Mouse (Mus musculus) forebrain, embryonic 14.5 days (tissue): ENCODE results near the gene Cd44. TPM values are rescaled to one million over a fixed set of nuclear protein-coding genes. Genes with fewer than 3 reads are reported as not detected.

Experiments used
- ATAC-seq: fragments of 200-750 bp; cut with Nextera tagmentation; 2 replicates; pipeline ENCODE4 v1.8.0; 2017; ENCODE audit warnings: mild to moderate bottlenecking, moderate library complexity
- DNase-seq: peaks from one replicate; pipeline ENCODE4 v3.0.0-alpha.2; 2015; ENCODE audit warnings: low spot score
- H3K27ac ChIP-seq: fragments of 300-500 bp; sonication (generic); 2 replicates; pipeline ENCODE4 v1.5.1; 2014; ENCODE audit warnings: low read depth, mild to moderate bottlenecking, control low read depth, low read length, moderate library complexity
- H3K27me3 ChIP-seq: fragments of 300-500 bp; sonication (generic); replicated peaks from 2 replicates; pipeline ENCODE4 v1.6.1; 2014; ENCODE audit warnings: low read length, control low read depth, mixed read lengths; ENCODE audit not compliant: control insufficient read depth, insufficient read depth
- H3K36me3 ChIP-seq: fragments of 300-500 bp; sonication (generic); 2 replicates; pipeline ENCODE4 v1.6.1; 2014; ENCODE audit warnings: low read length, control low read depth; ENCODE audit not compliant: control insufficient read depth, insufficient read depth
- H3K4me1 ChIP-seq: fragments of 300-500 bp; sonication (generic); 2 replicates; pipeline ENCODE4 v1.6.1; 2014; ENCODE audit warnings: antibody characterized with exemption, low read length, control low read depth; ENCODE audit not compliant: control insufficient read depth, insufficient read depth
- H3K4me2 ChIP-seq: fragments of 300-500 bp; sonication (generic); 2 replicates; pipeline ENCODE4 v1.6.1; 2014; ENCODE audit warnings: mild to moderate bottlenecking, control low read depth, low read length
- H3K4me3 ChIP-seq: fragments of 300-500 bp; sonication (generic); 2 replicates; pipeline ENCODE4 v1.5.1; 2014; ENCODE audit warnings: low read depth, low read length, control low read depth
- H3K9ac ChIP-seq: fragments of 300-500 bp; sonication (generic); 2 replicates; pipeline ENCODE4 v1.6.1; 2014; ENCODE audit warnings: mild to moderate bottlenecking, low read length, control low read depth, moderate library complexity
- H3K9me3 ChIP-seq: fragments of 300-500 bp; sonication (generic); replicated peaks from 2 replicates; pipeline ENCODE4 v1.6.1; 2016; ENCODE audit warnings: low read length, control low read depth, mixed read lengths; ENCODE audit not compliant: control insufficient read depth
- WGBS: fragments of 180-500 bp; shearing (Covaris S2); extraction: QIAGEN DNeasy Blood & Tissue Kit; methylation state at CpG from one replicate; pipeline ENCODE4 v1.1.7; 2014; 5-methylcytosine and 5-hydroxymethylcytosine counted together
- polyA plus RNA-seq: library from polyadenylated mRNA; unstranded; fragments of >200 nt; fragmentation: Nextera tagmentation; extraction: Ambion mirVana; gene quantifications from 2 replicates; pipeline ENCODE4 v1.2.1, GENCODE M21; 2014

Gene Cd44
- polyA plus RNA-seq, 1 experiment from 2014 or later = 2.1 TPM

DNA sequence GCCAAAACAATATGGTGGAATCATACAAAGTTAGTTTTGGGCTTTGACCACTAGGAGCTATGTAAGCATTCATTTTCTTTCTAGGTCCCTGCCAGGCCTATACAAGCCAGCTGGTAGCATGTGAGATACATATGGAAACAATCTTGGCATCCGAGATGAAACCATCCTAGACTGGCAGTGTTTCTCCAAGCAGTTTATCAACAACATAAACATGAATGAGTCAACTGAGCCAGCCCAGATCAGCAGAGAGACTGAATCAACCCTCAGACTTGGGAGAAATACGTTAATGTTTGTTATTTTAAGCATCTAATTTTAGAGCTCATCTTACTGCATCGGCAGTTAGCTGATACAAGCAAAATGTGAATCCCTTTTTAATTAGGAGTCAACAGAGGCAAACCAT, 93.8 kb downstream of the Cd44 start:
- DNase-seq (peak; percentile 68), ATAC-seq (peak; percentile 29; the same call in 1 of the 2 replicates)
- Histone ChIP-seq H3K9me3 (no peaks in the 10 kb centered on the region), H3K4me2 (no peak overlapping the region), H3K4me1 (no peaks in the 10 kb centered on the region), H3K9ac (no peak overlapping the region), H3K27me3 (no peaks in the 10 kb centered on the region), H3K36me3 (no peaks in the 10 kb centered on the region), H3K27ac (no peak overlapping the region), H3K4me3 (no peak overlapping the region)
- WGBS = 76% methylated on average over 3 of the region's 3 CpGs

DNA sequence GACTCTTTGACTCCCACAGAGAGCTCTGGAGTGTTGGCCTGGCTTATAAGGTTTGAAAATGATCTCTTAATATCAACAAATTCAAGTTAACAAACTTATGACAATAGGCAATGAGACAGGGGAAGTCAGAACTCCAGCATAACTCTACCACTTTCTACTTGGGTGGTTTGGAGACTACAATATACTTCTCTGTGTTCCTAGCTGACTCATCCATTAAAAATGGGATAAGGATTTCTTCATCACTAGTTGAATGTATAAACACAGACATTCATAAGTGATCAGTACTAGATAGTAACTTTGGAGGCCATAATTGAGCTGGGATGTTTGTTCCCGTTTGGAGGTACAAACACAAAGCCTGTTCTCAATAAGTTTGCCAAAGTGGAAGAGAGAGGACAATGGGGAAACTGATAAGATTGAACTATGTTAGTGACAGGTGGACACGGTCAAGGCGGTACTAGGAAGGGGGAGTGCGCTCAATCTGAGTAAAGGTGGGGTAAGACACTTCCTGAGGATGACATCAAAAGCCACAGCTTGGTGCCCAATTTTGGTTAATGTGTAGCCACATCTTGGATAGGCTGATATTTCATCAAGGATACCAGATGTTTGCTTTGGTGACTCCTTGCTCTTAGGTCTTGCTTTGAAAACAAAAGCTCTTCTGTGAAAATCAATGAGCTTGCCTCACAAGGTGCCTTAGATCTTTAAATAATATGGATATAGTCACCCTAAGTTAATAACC, 95.5 kb downstream of the Cd44 start:
- Histone ChIP-seq H3K27ac (no peak overlapping the region), H3K27me3 (no peaks in the 10 kb centered on the region), H3K9me3 (no peaks in the 10 kb centered on the region), H3K4me2 (no peak overlapping the region), H3K4me1 (no peaks in the 10 kb centered on the region), H3K4me3 (no peak overlapping the region), H3K36me3 (no peaks in the 10 kb centered on the region), H3K9ac (no peak overlapping the region)
- no peak for DNase-seq
- 92% methylated on average over 4 of the region's 4 CpGs for WGBS
- ATAC-seq = no peak

DNA sequence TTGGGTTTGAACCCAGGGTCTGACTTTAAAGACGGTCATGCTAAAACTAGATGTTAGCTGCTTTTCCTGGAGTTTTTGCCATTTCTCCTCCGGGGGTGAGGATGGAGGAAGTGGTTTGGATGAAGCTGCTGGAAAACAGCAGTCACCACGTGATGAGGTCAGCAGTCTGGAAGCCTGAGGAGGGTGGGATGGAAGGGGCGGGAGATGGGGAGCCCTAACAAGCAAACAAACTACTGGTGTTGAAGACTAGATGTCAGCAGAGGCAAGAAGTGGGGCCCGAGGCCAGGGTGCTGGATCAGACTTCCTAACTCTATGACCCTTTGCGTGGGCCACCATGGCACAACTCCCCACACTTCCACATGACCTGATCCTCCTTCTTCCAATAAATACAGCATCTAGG, 96.2 kb downstream of the Cd44 start:
- ATAC-seq (no peak), DNase-seq (no peak)
- H3K4me2 ChIP-seq = no peak overlapping the region
- no peaks in the 10 kb centered on the region for H3K36me3 ChIP-seq
- no peak overlapping the region for H3K9ac ChIP-seq
- H3K27me3 ChIP-seq = no peaks in the 10 kb centered on the region
- 80% methylated on average over 6 of the region's 6 CpGs for WGBS
- H3K9me3 ChIP-seq = no peaks in the 10 kb centered on the region
- no peak overlapping the region for H3K4me3 ChIP-seq
- H3K4me1 ChIP-seq = no peaks in the 10 kb centered on the region
- no peak overlapping the region for H3K27ac ChIP-seq

DNA sequence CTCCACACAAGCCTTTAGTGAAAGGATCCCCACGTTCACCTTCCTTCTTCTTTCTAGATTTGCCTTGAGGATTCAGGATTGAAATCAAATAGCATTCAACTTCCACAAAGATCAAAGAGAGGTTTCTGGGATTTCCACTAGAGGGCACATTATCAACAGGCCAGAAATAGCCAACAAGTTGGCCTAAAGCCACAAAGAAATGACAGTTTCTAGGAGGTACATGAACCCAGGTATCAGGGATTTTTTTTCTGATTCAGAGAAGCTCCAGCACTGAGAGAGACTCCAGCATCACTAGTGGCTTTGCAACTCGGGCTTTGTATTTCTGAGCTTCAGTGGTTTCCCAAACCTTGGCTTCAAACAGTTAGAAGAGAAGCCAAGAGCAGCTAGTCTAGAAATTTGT, 97.4 kb downstream of the Cd44 start:
- no peaks in the 10 kb centered on the region for H3K27me3 ChIP-seq
- H3K36me3 ChIP-seq = no peaks in the 10 kb centered on the region
- DNase-seq (peak; percentile 67), ATAC-seq (no peak)
- WGBS = 43% methylated on average over 2 of the region's 2 CpGs
- no peak overlapping the region for H3K4me3 ChIP-seq
- H3K4me2 ChIP-seq = no peak overlapping the region
- H3K9me3 ChIP-seq = no peaks in the 10 kb centered on the region
- no peak overlapping the region for H3K9ac ChIP-seq
- no peaks in the 10 kb centered on the region for H3K4me1 ChIP-seq
- H3K27ac ChIP-seq = no peak overlapping the region

DNA sequence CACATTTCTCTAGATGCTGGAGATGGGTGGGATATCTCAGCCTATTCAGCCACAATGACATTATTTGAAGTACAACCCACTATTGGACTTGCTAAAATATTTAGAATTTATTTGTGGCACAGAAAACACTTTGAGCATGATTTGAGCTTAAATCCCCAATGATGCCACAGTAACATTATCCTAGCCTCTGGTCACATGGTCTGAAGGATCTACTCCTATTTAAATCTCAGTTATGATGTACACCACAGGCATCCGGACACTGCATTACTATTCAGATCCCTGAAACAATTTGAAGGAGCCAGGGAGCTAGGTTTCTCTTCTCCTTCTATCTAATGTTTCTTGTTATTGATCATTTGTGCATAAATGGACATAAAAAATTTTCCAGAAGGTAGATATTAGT, 99.6 kb downstream of the Cd44 start:
- ATAC-seq = no peak
- H3K4me3 ChIP-seq = no peak overlapping the region
- no peak overlapping the region for H3K9ac ChIP-seq
- no peaks in the 10 kb centered on the region for H3K36me3 ChIP-seq
- H3K4me2 ChIP-seq = no peak overlapping the region
- WGBS = 93% methylated on average over 1 of the region's 1 CpGs
- no peaks in the 10 kb centered on the region for H3K27me3 ChIP-seq
- H3K27ac ChIP-seq = no peak overlapping the region
- no peaks in the 10 kb centered on the region for H3K4me1 ChIP-seq
- H3K9me3 ChIP-seq = no peaks in the 10 kb centered on the region
- DNase-seq = no peak

DNA sequence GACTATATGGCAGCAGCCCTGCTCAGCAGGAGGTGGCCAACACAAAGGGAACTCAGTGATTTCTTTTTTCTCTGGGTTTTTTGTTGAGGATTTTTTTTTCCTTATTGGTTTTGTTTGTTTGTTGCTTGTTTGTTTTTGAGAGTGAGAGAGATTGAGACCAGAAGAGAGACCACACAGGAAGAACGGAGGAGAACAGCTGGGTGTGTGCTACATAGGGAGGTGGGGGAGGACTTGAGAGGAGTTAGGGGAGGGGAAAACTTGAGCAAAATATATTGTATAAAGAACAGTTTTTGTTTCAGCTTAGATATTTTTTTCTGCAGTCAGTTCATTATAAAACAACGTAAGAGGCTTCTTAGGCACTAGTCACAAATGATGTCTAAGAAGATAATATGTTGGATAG, 103.3 kb downstream of the Cd44 start:
- Histone ChIP-seq H3K4me2 (no peak overlapping the region), H3K9me3 (no peaks in the 10 kb centered on the region), H3K27ac (no peak overlapping the region), H3K9ac (no peak overlapping the region), H3K4me3 (no peak overlapping the region), H3K27me3 (no peaks in the 10 kb centered on the region), H3K36me3 (no peaks in the 10 kb centered on the region), H3K4me1 (no peaks in the 10 kb centered on the region)
- 80% methylated on average over 2 of the region's 2 CpGs for whole genome bisulfite sequencing
- ATAC-seq (no peak), DNase-seq (no peak)

DNA sequence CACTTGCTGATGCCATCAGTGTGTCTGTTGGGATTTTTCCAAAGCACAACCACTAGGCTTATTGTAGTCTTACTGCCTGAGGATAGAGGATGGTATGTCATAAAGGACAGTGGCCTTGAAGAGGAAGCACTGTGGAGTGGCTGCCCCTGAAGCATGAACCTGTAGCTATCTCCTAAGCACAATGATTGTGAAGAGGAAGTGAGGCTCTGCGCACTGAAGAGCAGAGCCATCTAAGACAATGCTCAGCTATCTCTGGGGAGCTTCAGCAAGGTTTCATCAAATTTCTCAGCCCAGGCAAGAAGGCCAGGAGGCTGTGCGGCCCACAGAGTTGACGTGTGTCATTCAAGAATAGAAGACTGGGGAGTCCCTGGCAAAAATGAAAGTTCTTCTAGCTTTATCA, 106.4 kb downstream of the Cd44 start:
- DNase-seq = no peak
- Histone ChIP-seq H3K27me3 (no peaks in the 10 kb centered on the region), H3K4me1 (no peaks in the 10 kb centered on the region), H3K9ac (no peak overlapping the region), H3K4me2 (no peak overlapping the region), H3K36me3 (no peaks in the 10 kb centered on the region), H3K9me3 (no peaks in the 10 kb centered on the region), H3K4me3 (no peak overlapping the region), H3K27ac (no peak overlapping the region)
- 90% methylated on average over 3 of the region's 3 CpGs for WGBS
- no peak for ATAC-seq

DNA sequence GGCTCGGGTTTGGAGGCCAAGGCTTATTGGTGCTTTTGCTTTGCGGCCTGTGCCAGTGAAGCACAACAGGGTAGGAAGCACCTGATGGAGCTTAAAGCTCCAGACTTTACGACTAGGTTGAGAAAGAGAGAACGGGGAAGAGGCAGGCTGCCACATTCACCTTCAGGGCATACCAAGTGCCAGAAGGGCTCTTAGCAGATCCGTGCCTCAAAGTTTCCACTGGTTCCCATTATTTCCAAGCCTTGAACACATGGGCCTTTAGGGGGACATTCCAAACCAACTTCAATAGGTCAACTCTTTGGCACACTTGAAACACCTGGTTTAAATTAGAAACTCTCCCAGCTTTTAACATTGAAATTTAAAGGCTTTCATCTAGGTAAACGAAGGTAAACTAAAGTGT, 108.7 kb downstream of the Cd44 start:
- ATAC-seq (no peak), DNase-seq (no peak)
- Histone ChIP-seq H3K27ac (no peak overlapping the region), H3K4me3 (no peak overlapping the region), H3K9ac (no peak overlapping the region), H3K27me3 (no peaks in the 10 kb centered on the region), H3K4me1 (no peaks in the 10 kb centered on the region), H3K9me3 (no peaks in the 10 kb centered on the region), H3K36me3 (no peaks in the 10 kb centered on the region), H3K4me2 (no peak overlapping the region)
- 90% methylated on average over 6 of the region's 6 CpGs for WGBS

DNA sequence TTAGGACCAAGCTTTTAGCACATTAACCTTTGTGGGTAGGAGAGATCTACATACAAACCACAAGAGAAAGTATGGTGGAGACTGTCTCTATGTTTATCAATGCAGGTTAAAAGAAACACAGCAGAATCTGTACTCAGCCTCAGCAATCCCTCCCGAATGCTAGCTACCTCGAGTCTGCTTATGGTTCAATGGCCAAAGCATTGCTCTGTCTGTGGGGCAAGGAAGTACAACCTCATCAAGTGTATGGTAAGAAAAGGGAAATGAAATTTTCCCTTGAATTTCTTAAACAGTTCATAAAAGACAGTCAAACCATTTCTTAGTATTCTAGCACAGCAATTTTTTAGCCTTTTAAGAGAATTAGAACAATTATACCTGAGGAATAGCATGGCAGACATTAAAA, 109.8 kb downstream of the Cd44 start:
- no peaks in the 10 kb centered on the region for H3K4me1 ChIP-seq
- no peak overlapping the region for H3K4me2 ChIP-seq
- H3K4me3 ChIP-seq = no peak overlapping the region
- no peaks in the 10 kb centered on the region for H3K27me3 ChIP-seq
- H3K27ac ChIP-seq = no peak overlapping the region
- H3K9ac ChIP-seq = no peak overlapping the region
- no peaks in the 10 kb centered on the region for H3K36me3 ChIP-seq
- DNase-seq (no peak), ATAC-seq (no peak)
- H3K9me3 ChIP-seq = no peaks in the 10 kb centered on the region
- 84% methylated on average over 2 of the region's 2 CpGs for WGBS
